Comparison of ENCODE assay signal across 16 mouse cellular contexts in the genomic region with DNA sequence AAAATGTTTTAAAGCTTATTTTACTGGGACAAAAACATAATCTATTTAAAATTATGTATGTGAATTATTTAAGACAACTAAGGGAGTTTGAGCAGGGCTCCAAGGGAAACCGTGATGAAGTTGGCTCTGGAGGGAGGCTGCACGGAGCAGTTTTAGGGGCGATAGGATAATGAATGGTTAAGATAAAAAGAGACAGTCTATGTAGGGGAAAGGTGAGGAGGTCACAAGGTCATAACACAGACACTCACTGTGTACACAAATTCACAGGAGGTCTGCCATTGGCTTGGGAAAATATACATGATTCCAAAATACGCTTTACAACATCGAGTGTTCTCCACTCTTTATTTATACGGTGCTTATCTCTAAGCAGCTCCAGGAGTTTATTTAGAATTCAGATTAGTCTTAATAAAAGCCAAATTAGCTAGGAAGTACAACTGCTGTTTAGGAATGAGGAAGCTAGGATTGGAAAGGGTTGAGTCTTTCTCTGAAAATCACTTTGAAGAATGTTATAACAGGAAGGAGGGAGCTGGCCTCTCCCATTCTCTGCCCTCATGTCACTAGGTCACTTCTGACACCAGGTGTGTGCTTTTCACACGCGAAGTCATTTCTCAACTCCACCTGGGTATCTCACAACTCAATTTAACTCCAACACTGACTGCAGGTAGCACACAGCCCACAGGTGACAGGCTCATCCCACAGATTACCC.
DNase-seq lines count a peak whose midpoint lies in the region; ATAC-seq and TF ChIP-seq lines count a peak whose summit lies in the region.
"Had no signal": no experiment of that assay in that cellular context is flagged by ENCODE, and none has a peak within 500 bp of the region (broad histone marks: within the 10 kb centered on the region; RNA-seq: fewer than 3 reads in every experiment).

No protein-coding gene starts in this region.

- H3K9ac ChIP-seq in heart, embryonic 12.5 days, result no peak overlapping the region
- no peak overlapping the region for H3K9ac ChIP-seq in lung, embryonic 14.5 days
- H3K9ac ChIP-seq in heart, embryonic 16.5 days (ENCODE audit: low read length), result no peak overlapping the region; the same call in 1 of the 2 replicates
- H3K9ac ChIP-seq: limb, embryonic 13.5 days; neural tube, embryonic 13.5 days had no signal

- no peaks in the 10 kb centered on the region for H3K36me3 ChIP-seq in heart, embryonic 12.5 days
- no peaks in the 10 kb centered on the region for H3K36me3 ChIP-seq in lung, embryonic 14.5 days (ENCODE audit: insufficient read depth)
- H3K36me3 ChIP-seq in heart, embryonic 16.5 days (ENCODE audit: control insufficient read depth, insufficient read depth), result no peaks in the 10 kb centered on the region
- H3K36me3 ChIP-seq: limb, embryonic 13.5 days; neural tube, embryonic 13.5 days had no signal

- no peaks in the 10 kb centered on the region for H3K27me3 ChIP-seq in heart, embryonic 12.5 days (replicated peaks)
- H3K27me3 ChIP-seq in lung, embryonic 14.5 days (ENCODE audit: insufficient read depth, low read length), result no peaks in the 10 kb centered on the region
- no peaks in the 10 kb centered on the region for H3K27me3 ChIP-seq in heart, embryonic 16.5 days (ENCODE audit: control insufficient read depth, insufficient read depth, low read length)
- H3K27me3 ChIP-seq: limb, embryonic 13.5 days; megakaryocyte, embryonic 14.5 days; neural tube, embryonic 13.5 days had no signal

- peak overlapping the region; percentile 19; the same call in 1 of the 2 replicates for H3K4me2 ChIP-seq in heart, embryonic 12.5 days
- H3K4me2 ChIP-seq in lung, embryonic 14.5 days, result 0 out of 2 replicates have a peak overlapping the region, but pooled peaks have one; percentile 20
- H3K4me2 ChIP-seq in heart, embryonic 16.5 days (ENCODE audit: low read depth, low read length), result 0 out of 2 replicates have a peak overlapping the region, but pooled peaks have one; percentile 1
- H3K4me2 ChIP-seq: limb, embryonic 13.5 days; neural tube, embryonic 13.5 days had no signal

- H3K27ac ChIP-seq in heart, embryonic 12.5 days (ENCODE audit: poor library complexity, severe bottlenecking), result peak overlapping the region; percentile 95
- H3K27ac ChIP-seq in lung, embryonic 14.5 days (ENCODE audit: low read depth), result peak overlapping the region; percentile 75
- peak overlapping the region; percentile 97 for H3K27ac ChIP-seq in heart, embryonic 16.5 days (ENCODE audit: low read length)
- H3K27ac ChIP-seq: limb, embryonic 13.5 days; neural tube, embryonic 13.5 days had no signal

- peak; percentile 79 for ATAC-seq in heart, embryonic 12.5 days (ENCODE audit: insufficient number of reproducible peaks, low FRiP score)
- ATAC-seq in lung, embryonic 14.5 days (ENCODE audit: insufficient read depth), result peak; percentile 82
- peak; percentile 58 for ATAC-seq in heart, embryonic 16.5 days (replicated peaks; ENCODE audit: extremely low read depth, insufficient read depth, low FRiP score)
- ATAC-seq: forebrain, embryonic 16.5 days had no signal

- no peak for DNase-seq in heart, adult 8-10 months (ENCODE audit: low spot score)
- DNase-seq in lung, embryonic 14.5 days, result peak; percentile 85
- no peak for DNase-seq in lung, adult 2 months
- DNase-seq in mesoderm, embryonic 11.5 days (ENCODE audit: low read depth, low spot score), result peak; percentile 56
- no peak for DNase-seq in MN1 (ENCODE audit: low spot score)
- no peak for DNase-seq in adrenal gland, postnatal 36 days
- DNase-seq: adrenal gland, postnatal 14 days; B cell, adult 2 months; cerebellum, postnatal 10 days; right cerebral cortex, postnatal 4 days had no signal

- H3K9me3 ChIP-seq in heart, embryonic 12.5 days (replicated peaks), result no peaks in the 10 kb centered on the region; the same call in 1 of the 2 replicates
- no peaks in the 10 kb centered on the region for H3K9me3 ChIP-seq in lung, embryonic 14.5 days (ENCODE audit: low read depth, low read length)
- no peaks in the 10 kb centered on the region for H3K9me3 ChIP-seq in heart, embryonic 16.5 days (replicated peaks; ENCODE audit: control insufficient read depth, low read length)
- H3K9me3 ChIP-seq: limb, embryonic 13.5 days; megakaryocyte, embryonic 14.5 days; neural tube, embryonic 13.5 days had no signal

- TF ChIP-seq POLR2A in lung, adult 2 months (IDR thresholded peaks at IDR 0.05; ENCODE audit: borderline replicate concordance, extremely low read depth, low read depth, low read length), result no peak

- WGBS in heart, embryonic 12.5 days, result 19% methylated on average over 8 of the region's 8 CpGs
- 5% methylated on average over 8 of the region's 8 CpGs for WGBS in lung, embryonic 14.5 days
- 21% methylated on average over 8 of the region's 8 CpGs for WGBS in lung, adult 2 months
- WGBS in heart, embryonic 16.5 days, result 17% methylated on average over 8 of the region's 8 CpGs

- TF ChIP-seq CTCF in lung, embryonic 14.5 days (IDR thresholded peaks at IDR 0.05; ENCODE audit: low read depth), result no peak
- no peak for TF ChIP-seq CTCF in lung, adult 2 months (IDR thresholded peaks at IDR 0.05; ENCODE audit: insufficient read depth, low read length)

- H3K4me1 ChIP-seq in heart, embryonic 12.5 days (replicated peaks), result peaks cover 18% of the 10 kb centered on the region
- H3K4me1 ChIP-seq in lung, embryonic 14.5 days (ENCODE audit: insufficient read depth), result peaks cover 20% of the 10 kb centered on the region
- no peaks in the 10 kb centered on the region for H3K4me1 ChIP-seq in lung, adult 2 months (ENCODE audit: control insufficient read depth, insufficient read depth, low read length)
- H3K4me1 ChIP-seq in heart, embryonic 16.5 days (ENCODE audit: control insufficient read depth, insufficient read depth, low read length), result peaks cover 17% of the 10 kb centered on the region
- H3K4me1 ChIP-seq: megakaryocyte, embryonic 14.5 days had no signal

- no peak overlapping the region for H3K4me3 ChIP-seq in heart, embryonic 12.5 days
- H3K4me3 ChIP-seq in lung, embryonic 14.5 days (ENCODE audit: low read depth, low read length), result no peak overlapping the region
- no peak overlapping the region for H3K4me3 ChIP-seq in lung, adult 2 months (replicated peaks; ENCODE audit: extremely low read depth, low read depth, low read length)
- no peak overlapping the region for H3K4me3 ChIP-seq in heart, embryonic 16.5 days (ENCODE audit: low read length)
- H3K4me3 ChIP-seq: limb, embryonic 13.5 days; megakaryocyte, embryonic 14.5 days; neural tube, embryonic 13.5 days had no signal

Comparison
In these comparisons a context has a peak if more than half of its experiments do, and no peak if none do; other contexts are left out.
1. DNase-seq: peak in lung, embryonic 14.5 days (single experiment) and mesoderm, embryonic 11.5 days (single experiment); none in heart, adult 8-10 months (single experiment), lung, adult 2 months (single experiment), MN1 (single experiment) and adrenal gland, postnatal 36 days (0 of 2).
2. Peak in every context shown above with its lines, with median percentiles within 50 percentile points of each other: ATAC-seq, H3K27ac ChIP-seq and H3K4me2 ChIP-seq.